Mouse (Mus musculus) hindbrain, embryonic 11.5 days (tissue): ENCODE data around the gene Rfx8. TPM values are rescaled to one million over a fixed set of nuclear protein-coding genes. Genes with fewer than 3 reads are reported as not detected.

Experiments used
- ATAC-seq: fragments of 200-750 bp; cut with Nextera tagmentation; 2 replicates; pipeline ENCODE4 v1.8.0; 2017; ENCODE audit warnings: mild to moderate bottlenecking, moderate TSS enrichment, moderate library complexity; ENCODE audit not compliant: low FRiP score
- DNase-seq: peaks from one replicate; pipeline ENCODE4 v3.0.0-alpha.2; 2015; ENCODE audit warnings: low spot score
- H3K27ac ChIP-seq: fragments of 300-500 bp; sonication (generic); 2 replicates; pipeline ENCODE4 v1.5.1; 2014; ENCODE audit warnings: mild to moderate bottlenecking, low read depth, low read length
- H3K27me3 ChIP-seq: fragments of 300-500 bp; sonication (generic); 2 replicates; pipeline ENCODE4 v1.6.1; 2014; ENCODE audit warnings: mild to moderate bottlenecking, low read length, moderate library complexity, mixed read lengths; ENCODE audit not compliant: control insufficient read depth, insufficient read depth
- H3K36me3 ChIP-seq: fragments of 300-500 bp; sonication (generic); 2 replicates; pipeline ENCODE4 v1.6.1; 2014; ENCODE audit warnings: mild to moderate bottlenecking, low read length, moderate library complexity, mixed read lengths; ENCODE audit not compliant: control insufficient read depth, insufficient read depth
- H3K4me1 ChIP-seq: fragments of 300-500 bp; sonication (generic); replicated peaks from 2 replicates; pipeline ENCODE4 v1.6.1; 2014; ENCODE audit warnings: low read length, mixed read lengths; ENCODE audit not compliant: control insufficient read depth, insufficient read depth
- H3K4me2 ChIP-seq: fragments of 300-500 bp; sonication (generic); replicated peaks from 2 replicates; pipeline ENCODE4 v1.6.1; 2014; ENCODE audit warnings: mild to moderate bottlenecking, low read depth, low read length
- H3K4me3 ChIP-seq: fragments of 300-500 bp; sonication (generic); 2 replicates; pipeline ENCODE4 v1.5.1; 2014; ENCODE audit warnings: low read depth, low read length
- H3K9ac ChIP-seq: fragments of 300-500 bp; sonication (generic); 2 replicates; pipeline ENCODE4 v1.6.1; 2014; ENCODE audit warnings: low read depth, low read length
- H3K9me3 ChIP-seq: fragments of 300-500 bp; sonication (generic); 2 replicates; pipeline ENCODE4 v1.6.1; 2016; ENCODE audit warnings: low read length; ENCODE audit not compliant: control insufficient read depth
- WGBS: fragments of 180-500 bp; shearing (Covaris S2); extraction: QIAGEN DNeasy Blood & Tissue Kit; methylation state at CpG from one replicate; pipeline ENCODE4 v1.1.7; 2014; 5-methylcytosine and 5-hydroxymethylcytosine counted together
- polyA plus RNA-seq: library from polyadenylated mRNA; unstranded; fragments of >200 nt; fragmentation: Nextera tagmentation; extraction: Ambion mirVana; gene quantifications from 2 replicates; pipeline ENCODE4 v1.2.1, GENCODE M21; 2014

Gene Rfx8
- polyA plus RNA-seq, 1 experiment from 2014 or later = 0.42 TPM

GRCm38 (mm10) chr1:39695198-39695597 lies 25.6 kb downstream of the Rfx8 start:
- H3K36me3 ChIP-seq = no peaks in the 10 kb centered on the region
- H3K4me3 ChIP-seq = no peak overlapping the region
- no peaks in the 10 kb centered on the region; the same call in 1 of the 2 replicates for H3K4me1 ChIP-seq
- DNase-seq (no peak), ATAC-seq (no peak)
- H3K9ac ChIP-seq = no peak overlapping the region
- no peaks in the 10 kb centered on the region for H3K9me3 ChIP-seq
- no peaks in the 10 kb centered on the region for H3K27me3 ChIP-seq
- no peak overlapping the region for H3K4me2 ChIP-seq
- no peak overlapping the region for H3K27ac ChIP-seq
- WGBS = 59% methylated on average over 4 of the region's 4 CpGs

DNA sequence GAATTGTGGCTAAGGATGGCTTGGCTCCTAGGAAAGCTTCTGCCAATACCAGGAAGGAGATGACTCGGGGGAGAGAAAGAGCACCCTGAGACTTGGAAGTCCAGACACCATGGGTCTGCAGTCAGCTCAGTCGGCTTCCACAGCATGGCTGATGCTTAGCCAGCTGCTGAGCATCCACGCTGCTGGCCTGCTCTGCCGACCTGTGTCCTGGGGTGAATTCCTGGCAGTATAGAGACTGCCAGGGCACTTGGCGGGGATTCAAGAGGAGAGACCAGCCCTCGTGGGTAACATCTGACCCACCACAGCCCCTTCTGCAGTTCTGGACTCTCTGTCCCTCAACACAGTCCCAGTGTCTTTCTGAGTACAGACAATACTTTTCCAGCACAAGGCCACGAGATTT lies 26.0 kb downstream of the Rfx8 start:
- no peak overlapping the region for H3K9ac ChIP-seq
- no peak overlapping the region for H3K4me2 ChIP-seq
- no peaks in the 10 kb centered on the region; the same call in 1 of the 2 replicates for H3K4me1 ChIP-seq
- H3K9me3 ChIP-seq = no peaks in the 10 kb centered on the region
- H3K27ac ChIP-seq = no peak overlapping the region
- no peaks in the 10 kb centered on the region for H3K36me3 ChIP-seq
- H3K27me3 ChIP-seq = no peaks in the 10 kb centered on the region
- 56% methylated on average over 7 of the region's 7 CpGs for WGBS
- DNase-seq (no peak), ATAC-seq (no peak)
- H3K4me3 ChIP-seq = no peak overlapping the region

DNA sequence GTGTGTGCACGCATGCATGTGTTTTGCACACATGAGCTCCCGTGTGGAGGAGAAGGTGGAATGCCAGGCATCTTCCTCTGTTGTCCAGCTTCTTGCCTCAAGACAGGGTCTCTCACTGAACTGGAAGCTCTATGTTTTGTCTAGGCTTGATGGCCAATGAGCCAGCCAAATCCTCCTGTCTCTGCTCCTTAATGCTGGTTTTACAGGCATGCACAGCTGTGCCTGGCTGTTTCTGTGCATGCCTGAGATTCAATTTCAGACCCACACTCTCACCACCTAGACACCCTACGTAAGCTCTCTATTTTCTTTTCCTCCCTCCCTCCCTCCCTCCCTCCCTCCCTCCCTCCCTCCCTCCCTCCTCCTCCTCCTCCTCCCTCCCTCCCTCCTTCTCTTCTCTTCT lies 28.8 kb downstream of the Rfx8 start:
- Histone ChIP-seq H3K4me2 (no peak overlapping the region), H3K36me3 (no peaks in the 10 kb centered on the region), H3K4me3 (no peak overlapping the region), H3K27me3 (no peaks in the 10 kb centered on the region), H3K9ac (no peak overlapping the region), H3K27ac (no peak overlapping the region), H3K9me3 (no peaks in the 10 kb centered on the region), H3K4me1 (no peaks in the 10 kb centered on the region)
- ATAC-seq (no peak), DNase-seq (no peak)
- WGBS = 75% methylated on average over 3 of the region's 3 CpGs

- ATAC-seq (no peak), DNase-seq (no peak)
- Histone ChIP-seq H3K4me1 (no peaks in the 10 kb centered on the region), H3K9me3 (no peaks in the 10 kb centered on the region), H3K4me3 (no peak overlapping the region), H3K27ac (no peak overlapping the region), H3K27me3 (no peaks in the 10 kb centered on the region), H3K4me2 (no peak overlapping the region), H3K36me3 (no peaks in the 10 kb centered on the region), H3K9ac (no peak overlapping the region)
- WGBS = 59% methylated on average over 4 of the region's 4 CpGs
Measured at GRCm38 (mm10) chr1:39691061-39691460, 29.7 kb downstream of the Rfx8 start.

DNA sequence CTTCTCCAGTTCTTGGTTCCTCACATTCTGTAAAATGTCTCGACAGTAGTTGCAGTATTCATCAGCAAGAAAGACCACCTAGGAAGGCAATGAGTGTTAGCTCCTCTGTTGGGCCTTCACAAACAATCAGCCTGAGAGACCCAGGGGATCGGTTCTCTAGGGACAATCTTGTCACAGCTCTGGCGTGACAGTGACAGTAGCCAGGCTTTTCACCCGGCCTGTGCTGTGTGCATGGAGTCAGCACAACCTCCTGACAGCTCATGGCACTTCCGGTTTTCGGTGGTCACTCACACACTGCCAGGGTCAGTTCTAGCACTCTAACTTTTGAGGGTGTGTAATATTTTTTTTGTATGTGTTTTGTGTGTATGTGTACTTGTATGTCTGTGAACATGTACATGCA lies 32.2 kb downstream of the Rfx8 start:
- WGBS = 76% methylated on average over 6 of the region's 6 CpGs
- Histone ChIP-seq H3K4me2 (no peak overlapping the region), H3K9me3 (no peaks in the 10 kb centered on the region), H3K4me3 (no peak overlapping the region), H3K36me3 (no peaks in the 10 kb centered on the region), H3K9ac (no peak overlapping the region), H3K4me1 (no peaks in the 10 kb centered on the region), H3K27me3 (no peaks in the 10 kb centered on the region), H3K27ac (no peak overlapping the region)
- no peak for DNase-seq
- no peak for ATAC-seq

DNA sequence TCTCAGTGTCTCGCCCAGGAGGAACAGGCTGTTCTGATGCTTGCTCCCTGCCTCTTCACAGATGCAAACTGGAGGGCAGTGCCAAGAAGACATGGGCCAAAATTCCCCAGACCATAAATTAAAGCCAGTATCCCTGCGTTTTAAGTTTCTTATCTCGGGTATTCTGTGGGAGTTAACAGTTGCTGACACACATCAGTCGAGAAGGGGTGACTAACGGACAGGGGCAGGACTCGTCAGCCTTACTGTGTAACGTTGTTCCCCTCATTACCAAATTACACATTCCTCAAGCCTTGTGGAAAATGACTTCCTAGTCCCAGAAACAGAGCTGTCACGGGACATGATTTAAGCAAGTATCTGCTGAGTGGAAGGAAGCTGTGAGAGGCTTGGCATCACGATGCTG lies 33.5 kb downstream of the Rfx8 start:
- Histone ChIP-seq H3K27me3 (no peaks in the 10 kb centered on the region), H3K4me2 (no peak overlapping the region), H3K27ac (no peak overlapping the region), H3K9me3 (no peaks in the 10 kb centered on the region), H3K9ac (no peak overlapping the region), H3K4me3 (no peak overlapping the region), H3K4me1 (no peaks in the 10 kb centered on the region), H3K36me3 (no peaks in the 10 kb centered on the region)
- DNase-seq = no peak
- WGBS = 80% methylated on average over 9 of the region's 9 CpGs
- ATAC-seq = no peak

DNA sequence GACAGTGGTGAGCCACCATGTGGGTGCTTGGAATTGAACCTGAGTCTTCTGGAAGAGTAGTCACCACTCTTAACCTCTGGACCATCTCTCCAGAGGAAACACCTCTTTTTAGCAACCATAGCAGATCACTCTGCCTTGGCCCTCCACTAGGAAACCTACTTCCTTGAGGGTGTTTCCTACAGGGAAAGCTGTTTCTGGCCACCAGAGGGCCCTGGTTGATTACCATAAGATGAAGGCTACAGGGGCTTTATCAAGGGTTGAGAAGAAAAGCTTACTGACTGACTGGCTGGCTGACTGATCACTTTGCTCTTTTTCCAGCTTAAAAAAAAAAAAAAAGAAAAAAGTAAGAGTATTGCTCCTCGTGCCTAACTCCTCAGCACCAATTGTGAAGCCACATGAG lies 35.0 kb downstream of the Rfx8 start:
- ATAC-seq (0 out of 2 replicates have a peak, but pooled peaks have one; percentile 35), DNase-seq (peak; percentile 79)
- H3K4me2 ChIP-seq = no peak overlapping the region
- no peak overlapping the region for H3K27ac ChIP-seq
- no peaks in the 10 kb centered on the region for H3K27me3 ChIP-seq
- no peak overlapping the region for H3K4me3 ChIP-seq
- WGBS = 0% methylated on average over 1 of the region's 1 CpGs
- H3K9me3 ChIP-seq = no peaks in the 10 kb centered on the region
- H3K9ac ChIP-seq = no peak overlapping the region
- no peaks in the 10 kb centered on the region for H3K36me3 ChIP-seq
- H3K4me1 ChIP-seq = no peaks in the 10 kb centered on the region

GRCm38 (mm10) chr1:39681638-39682037 lies 39.2 kb downstream of the Rfx8 start:
- Histone ChIP-seq H3K36me3 (no peaks in the 10 kb centered on the region), H3K4me3 (no peak overlapping the region), H3K27me3 (no peaks in the 10 kb centered on the region), H3K4me2 (no peak overlapping the region), H3K9me3 (no peaks in the 10 kb centered on the region), H3K27ac (no peak overlapping the region), H3K9ac (no peak overlapping the region), H3K4me1 (no peaks in the 10 kb centered on the region)
- 92% methylated on average over 5 of the region's 5 CpGs for WGBS
- ATAC-seq (no peak), DNase-seq (no peak)

GRCm38 (mm10) chr1:39680546-39680945 lies 40.3 kb downstream of the Rfx8 start:
- Histone ChIP-seq H3K27ac (no peak overlapping the region), H3K4me2 (no peak overlapping the region), H3K36me3 (no peaks in the 10 kb centered on the region), H3K9me3 (no peaks in the 10 kb centered on the region), H3K27me3 (no peaks in the 10 kb centered on the region), H3K4me1 (no peaks in the 10 kb centered on the region), H3K4me3 (no peak overlapping the region), H3K9ac (no peak overlapping the region)
- DNase-seq (no peak), ATAC-seq (no peak)
- WGBS = 69% methylated on average over 6 of the region's 6 CpGs
